Mouse (Mus musculus) kidney, embryonic 14.5 days (tissue): ENCODE results near the gene Shroom4. TPM values are rescaled to one million over a fixed set of nuclear protein-coding genes. Genes with fewer than 3 reads are reported as not detected.

ENCODE experiments used
- ATAC-seq: fragments of 200-750 bp; cut with Nextera tagmentation; 2 replicates; pipeline ENCODE4 v1.8.0; 2017; ENCODE audit warnings: moderate number of reproducible peaks, mild to moderate bottlenecking, moderate TSS enrichment, moderate library complexity; ENCODE audit not compliant: low FRiP score, low TSS enrichment
- H3K27ac ChIP-seq: fragments of 300-500 bp; sonication (generic); 2 replicates; pipeline ENCODE4 v1.5.1; 2014; ENCODE audit warnings: low read depth, mild to moderate bottlenecking, low read length, moderate library complexity, mixed read lengths
- H3K27me3 ChIP-seq: fragments of 300-500 bp; sonication (generic); 2 replicates; pipeline ENCODE4 v1.6.1; 2014; ENCODE audit warnings: mild to moderate bottlenecking, low read length; ENCODE audit not compliant: control insufficient read depth, insufficient read depth
- H3K36me3 ChIP-seq: fragments of 300-500 bp; sonication (generic); 2 replicates; pipeline ENCODE4 v1.6.1; 2014; ENCODE audit warnings: low read length, mixed read lengths; ENCODE audit not compliant: control insufficient read depth, insufficient read depth
- H3K4me1 ChIP-seq: fragments of 300-500 bp; sonication (generic); 2 replicates; pipeline ENCODE4 v1.6.1; 2014; ENCODE audit warnings: low read length, mixed read lengths; ENCODE audit not compliant: control insufficient read depth, insufficient read depth
- H3K4me2 ChIP-seq: fragments of 300-500 bp; sonication (generic); replicated peaks from 2 replicates; pipeline ENCODE4 v1.6.1; 2014; ENCODE audit warnings: low read depth, mild to moderate bottlenecking, low read length
- H3K4me3 ChIP-seq: fragments of 300-500 bp; sonication (generic); 2 replicates; pipeline ENCODE4 v1.5.1; 2014; ENCODE audit warnings: mild to moderate bottlenecking, low read length
- H3K9ac ChIP-seq: fragments of 300-500 bp; sonication (generic); 2 replicates; pipeline ENCODE4 v1.6.1; 2014; ENCODE audit warnings: low read depth, mild to moderate bottlenecking, low read length, moderate library complexity
- H3K9me3 ChIP-seq: fragments of 300-500 bp; sonication (generic); 2 replicates; pipeline ENCODE4 v1.6.1; 2016; ENCODE audit warnings: low read length; ENCODE audit not compliant: control insufficient read depth
- WGBS: fragments of 180-500 bp; shearing (Covaris S2); extraction: QIAGEN DNeasy Blood & Tissue Kit; methylation state at CpG from one replicate; pipeline ENCODE4 v1.1.7; 2014; 5-methylcytosine and 5-hydroxymethylcytosine counted together
- polyA plus RNA-seq: library from polyadenylated mRNA; unstranded; fragments of >200 nt; fragmentation: Nextera tagmentation; extraction: Ambion mirVana; gene quantifications from 2 replicates; pipeline ENCODE4 v1.2.1, GENCODE M21; 2014

The Shroom4 gene
- polyA plus RNA-seq, 1 experiment from 2014 or later: 9.3 TPM

- ATAC-seq: no peak
- no peaks in the 10 kb centered on the region for H3K27me3 ChIP-seq
- no peak overlapping the region for H3K27ac ChIP-seq
- H3K9me3 ChIP-seq: no peaks in the 10 kb centered on the region
- H3K36me3 ChIP-seq: no peaks in the 10 kb centered on the region
- WGBS: 6% methylated on average over 2 of the region's 2 CpGs
- H3K4me3 ChIP-seq: no peak overlapping the region
- no peak overlapping the region for H3K9ac ChIP-seq
- H3K4me2 ChIP-seq: no peak overlapping the region
- H3K4me1 ChIP-seq: no peaks in the 10 kb centered on the region
Observed at GRCm38 (mm10) chrX:6654024-6654423, 254.4 kb downstream of the Shroom4 start.

- 100% methylated on average over 1 of the region's 1 CpGs for WGBS
- ATAC-seq: no peak
- no peak overlapping the region for H3K4me3 ChIP-seq
- H3K4me2 ChIP-seq: no peak overlapping the region
- H3K9me3 ChIP-seq: no peaks in the 10 kb centered on the region
- no peaks in the 10 kb centered on the region for H3K36me3 ChIP-seq
- H3K4me1 ChIP-seq: no peaks in the 10 kb centered on the region
- H3K27ac ChIP-seq: no peak overlapping the region
- H3K9ac ChIP-seq: no peak overlapping the region
- H3K27me3 ChIP-seq: no peaks in the 10 kb centered on the region
Observed at GRCm38 (mm10) chrX:6658820-6659324, 259.2 kb downstream of the Shroom4 start.

Other genes with a start within 250 kb of the Shroom4 start
- gene Nudt10, start 226.8 kb upstream of the Shroom4 start, polyA plus RNA-seq: 17.6 and 19.7 TPM in 2 replicates
- 0.06 and 0.15 TPM in 2 replicates for gene Bmp15, start 79.1 kb upstream of the Shroom4 start, polyA plus RNA-seq